Mouse (Mus musculus): ENCODE measurements around the gene Exoc6b. TPM values are rescaled to one million over a fixed set of nuclear protein-coding genes. Genes with fewer than 3 reads are reported as not detected.

Exoc6b gene
- polyA plus RNA-seq, 1 experiment from 2014 or later = 22.1 TPM

DNA sequence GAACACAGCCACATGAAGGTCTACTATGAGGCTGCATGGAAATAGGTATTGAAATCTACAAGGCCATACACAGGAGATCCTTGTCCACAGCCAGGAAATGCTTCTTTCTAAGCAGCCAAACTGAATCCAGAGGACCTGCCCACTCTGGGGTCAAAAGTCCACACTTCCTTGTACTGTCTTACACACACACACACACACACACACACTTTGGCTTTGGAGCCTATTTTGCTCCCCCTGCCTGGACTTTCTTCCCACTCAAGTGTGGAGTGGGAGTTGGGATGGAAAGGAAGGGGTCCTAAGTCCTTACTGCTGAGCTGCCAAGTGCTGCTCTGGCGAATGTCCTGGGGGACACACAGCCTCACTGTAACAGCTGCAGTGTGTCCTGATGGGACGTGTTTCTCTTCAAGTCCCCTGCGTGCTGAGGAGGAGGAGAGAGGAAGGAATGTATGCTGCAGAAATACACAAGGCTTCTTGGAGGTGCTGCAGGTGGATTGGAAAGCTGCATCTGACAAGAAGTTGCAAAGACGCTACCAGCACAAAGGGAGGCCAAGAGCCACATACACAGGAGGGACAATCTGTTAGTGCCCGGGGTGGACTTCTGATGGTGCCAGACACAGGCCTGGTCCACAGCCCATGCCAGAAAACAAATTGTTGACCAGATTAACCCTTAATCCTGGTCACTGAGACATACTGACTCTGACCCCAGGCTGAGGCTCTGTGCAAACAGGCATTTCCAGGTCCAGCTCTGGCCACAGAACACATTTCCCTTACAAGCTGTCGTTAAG is 478.2 kb downstream of the Exoc6b start:
- no peak overlapping the region for H3K4me2 ChIP-seq
- H3K27ac ChIP-seq (ENCODE audit: poor library complexity, severe bottlenecking) = no peak overlapping the region
- peaks cover 57% of the 10 kb centered on the region for H3K4me1 ChIP-seq (replicated peaks)
- no peak for ATAC-seq (ENCODE audit: insufficient number of reproducible peaks, low FRiP score)
- 55% methylated on average over 6 of the region's 6 CpGs for WGBS
- no peak overlapping the region for H3K4me3 ChIP-seq
- peaks cover 52% of the 10 kb centered on the region for H3K27me3 ChIP-seq (replicated peaks)
- no peaks in the 10 kb centered on the region for H3K36me3 ChIP-seq
- H3K9ac ChIP-seq = no peak overlapping the region
- no peaks in the 10 kb centered on the region for H3K9me3 ChIP-seq (replicated peaks)

DNA sequence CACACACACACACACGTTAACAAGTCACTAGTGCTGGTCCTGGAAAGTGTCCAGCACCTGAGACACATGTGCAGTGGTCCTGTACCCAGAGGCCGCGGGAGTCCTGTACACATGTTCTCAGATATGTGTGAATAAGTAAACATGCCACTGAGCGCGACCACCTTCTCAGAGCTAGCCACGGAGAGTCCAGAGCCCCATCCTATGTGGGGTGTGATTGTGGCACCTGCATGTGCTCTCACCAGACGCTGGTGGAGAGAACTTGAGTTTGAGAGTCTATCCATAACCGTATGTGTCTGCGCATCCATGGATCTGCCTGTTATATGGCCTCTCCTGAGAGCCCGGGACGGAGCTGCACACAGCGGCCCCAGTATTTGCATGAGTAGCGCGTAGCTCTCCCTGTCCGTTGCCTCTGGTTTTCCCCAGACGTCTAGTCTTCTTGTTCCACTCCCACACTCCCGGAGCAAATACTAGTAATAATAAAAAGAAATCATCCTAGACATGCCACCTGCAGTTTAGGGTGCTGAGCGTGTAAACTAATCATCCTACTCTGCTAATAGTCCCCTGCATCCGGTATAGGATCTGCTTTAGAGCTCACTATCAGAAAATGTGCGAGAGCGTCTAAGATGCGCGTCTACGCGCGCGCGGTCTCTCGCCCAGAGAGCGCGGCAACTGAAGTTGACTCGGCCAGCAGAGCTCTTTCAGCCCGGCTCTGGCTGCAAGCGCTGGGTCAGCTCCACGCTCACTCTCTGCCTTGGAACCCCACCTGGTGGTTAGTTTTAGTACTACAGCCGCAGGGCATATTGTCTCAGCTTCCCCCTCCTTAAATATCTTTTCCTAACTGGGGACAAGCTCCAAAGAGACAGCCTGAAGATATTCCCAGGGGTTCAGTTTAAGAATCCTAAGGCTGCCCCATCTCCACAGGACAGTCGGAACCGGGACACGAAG is 479.3 kb downstream of the Exoc6b start:
- Histone ChIP-seq H3K9ac (0 out of 2 replicates have a peak overlapping the region, but pooled peaks have one; percentile 23), H3K9me3 (replicated peaks) (no peaks in the 10 kb centered on the region), H3K27me3 (replicated peaks) (peaks cover 64% of the 10 kb centered on the region), H3K27ac (ENCODE audit: poor library complexity, severe bottlenecking) (no peak overlapping the region), H3K4me3 (peak overlapping the region; percentile 58; the same call in 1 of the 2 replicates), H3K4me1 (replicated peaks) (peaks cover 64% of the 10 kb centered on the region), H3K4me2 (peak overlapping the region; percentile 93), H3K36me3 (no peaks in the 10 kb centered on the region)
- 4% methylated on average over 39 of the region's 39 CpGs for WGBS
- 0 out of 2 replicates have a peak, but pooled peaks have one; percentile 49 for ATAC-seq (ENCODE audit: insufficient number of reproducible peaks, low FRiP score)

DNA sequence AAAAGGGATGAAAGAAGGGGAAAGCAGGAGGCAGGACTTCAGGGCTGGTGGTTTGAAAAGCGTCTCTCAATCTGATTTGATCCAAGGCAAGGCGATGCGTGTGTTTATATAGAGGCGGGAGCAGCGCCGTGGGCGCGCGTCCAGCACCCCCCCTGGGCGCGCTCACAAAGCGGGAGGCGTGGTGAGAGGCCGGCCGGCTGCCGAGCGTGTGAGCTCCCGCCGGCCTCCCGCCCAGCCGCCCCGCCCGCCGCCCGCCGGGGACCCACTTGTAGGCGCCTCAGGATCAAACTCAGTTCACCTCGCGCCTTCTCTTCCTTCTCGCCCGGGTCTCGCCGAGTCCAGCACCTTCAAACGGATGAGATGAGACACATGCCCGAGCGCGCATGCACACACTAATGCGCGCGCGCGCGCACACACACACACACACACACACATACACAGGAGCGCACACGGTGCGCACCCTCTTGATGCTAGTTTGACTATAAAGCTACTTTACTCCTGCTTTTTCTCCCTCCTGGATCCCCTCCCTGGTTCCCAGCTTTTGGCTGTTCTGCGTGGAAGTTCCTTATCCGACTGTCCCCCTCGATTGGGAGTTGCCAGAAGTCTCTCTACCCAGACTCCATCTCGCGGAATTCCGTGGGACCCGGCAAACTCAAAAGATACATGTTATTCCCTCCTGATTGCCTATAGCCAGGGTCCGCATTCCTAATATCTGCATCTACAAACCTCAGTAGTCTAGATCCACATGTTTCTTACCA is 480.2 kb downstream of the Exoc6b start:
- WGBS = 1% methylated on average over 48 of the region's 54 CpGs
- H3K9ac ChIP-seq = peak overlapping the region; percentile 60; the same call in 1 of the 2 replicates

DNA sequence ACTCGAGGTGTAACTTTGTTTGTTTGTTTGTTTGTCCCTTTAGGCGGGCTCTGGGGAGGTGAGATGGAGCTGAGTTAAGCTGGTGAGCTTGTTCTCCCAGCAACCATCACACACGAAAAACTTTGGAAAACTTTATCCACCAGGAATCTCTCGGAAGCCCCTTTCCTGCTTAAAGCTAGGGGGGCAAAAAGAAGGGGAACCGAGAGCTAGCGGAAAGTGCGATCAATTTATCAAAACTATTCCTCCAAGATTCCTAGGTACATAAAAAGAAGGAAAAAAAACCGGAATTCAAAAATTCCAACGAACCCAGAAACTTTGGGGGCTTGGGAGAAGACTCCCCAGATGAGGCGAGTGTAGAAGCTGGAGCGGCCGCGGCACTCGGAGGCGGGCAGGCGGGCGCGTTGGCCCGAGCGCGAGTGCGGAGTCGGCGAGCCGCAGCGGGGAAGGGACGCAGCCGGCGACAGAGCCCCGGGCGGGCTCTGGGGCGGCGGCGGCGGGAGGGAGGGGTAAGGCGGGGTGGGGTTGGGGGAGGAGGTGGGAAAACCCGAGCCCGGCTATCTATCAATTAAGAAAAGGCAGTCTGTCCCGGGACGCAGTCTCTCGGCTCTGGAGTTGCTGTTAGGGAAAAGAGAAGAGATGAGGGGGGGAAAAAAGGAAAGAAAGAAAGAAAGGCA is 481.0 kb downstream of the Exoc6b start:
- Histone ChIP-seq H3K27me3 (replicated peaks) (peaks cover 80% of the 10 kb centered on the region), H3K9me3 (replicated peaks) (no peaks in the 10 kb centered on the region), H3K4me1 (replicated peaks) (peaks cover 68% of the 10 kb centered on the region), H3K36me3 (no peaks in the 10 kb centered on the region), H3K4me3 (peak overlapping the region; percentile 58), H3K4me2 (peak overlapping the region; percentile 93), H3K27ac (ENCODE audit: poor library complexity, severe bottlenecking) (no peak overlapping the region), H3K9ac (peak overlapping the region; percentile 60)
- no peak for ATAC-seq (ENCODE audit: insufficient number of reproducible peaks, low FRiP score)
- WGBS = under 1% methylated on average over 41 of the region's 41 CpGs

More for the DNA sequence above, 480.2 kb downstream of the Exoc6b start:
- Histone ChIP-seq H3K4me3 (peak overlapping the region; percentile 58), H3K4me1 (replicated peaks) (peaks cover 65% of the 10 kb centered on the region), H3K4me2 (peak overlapping the region; percentile 93), H3K9me3 (replicated peaks) (no peaks in the 10 kb centered on the region), H3K27me3 (replicated peaks) (peaks cover 73% of the 10 kb centered on the region), H3K36me3 (no peaks in the 10 kb centered on the region), H3K27ac (ENCODE audit: poor library complexity, severe bottlenecking) (no peak overlapping the region)
- no peak for ATAC-seq (ENCODE audit: insufficient number of reproducible peaks, low FRiP score)

DNA sequence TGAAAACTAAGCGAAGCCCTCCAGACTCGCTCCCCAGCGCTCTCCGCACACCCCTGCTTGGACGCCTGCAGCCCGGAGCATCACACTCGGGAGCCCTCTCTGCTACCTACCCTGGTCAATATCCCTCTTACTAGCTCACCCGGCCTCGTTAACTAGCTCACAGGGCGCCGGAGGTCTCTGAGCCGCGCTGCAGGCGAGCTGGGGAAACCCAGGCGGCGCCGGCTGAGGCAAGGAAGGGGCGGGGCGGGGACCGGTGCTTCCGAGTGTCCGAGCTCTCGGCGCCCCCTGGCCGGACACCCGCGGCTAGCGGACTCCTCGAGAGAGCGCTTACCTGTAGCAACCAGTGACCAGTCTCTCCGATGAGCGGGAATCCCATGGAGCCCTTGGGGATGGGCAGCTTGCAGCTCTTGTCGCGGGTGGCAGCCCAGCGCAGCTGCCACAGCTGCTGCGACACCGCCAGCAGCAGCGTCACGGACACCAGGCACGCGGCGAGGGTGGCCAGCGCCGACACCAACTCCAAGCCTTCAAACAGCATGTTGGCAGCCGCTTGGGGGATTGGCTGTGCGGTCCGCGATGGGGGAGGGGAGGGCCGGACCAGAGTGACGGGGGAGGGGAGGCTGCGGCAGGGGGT is 481.7 kb downstream of the Exoc6b start:
- peaks cover 68% of the 10 kb centered on the region for H3K4me1 ChIP-seq (replicated peaks)
- ATAC-seq (ENCODE audit: insufficient number of reproducible peaks, low FRiP score) = no peak
- H3K9me3 ChIP-seq (replicated peaks) = no peaks in the 10 kb centered on the region
- H3K36me3 ChIP-seq = no peaks in the 10 kb centered on the region
- H3K27ac ChIP-seq (ENCODE audit: poor library complexity, severe bottlenecking) = no peak overlapping the region
- peak overlapping the region; percentile 93 for H3K4me2 ChIP-seq
- H3K27me3 ChIP-seq (replicated peaks) = peaks cover 88% of the 10 kb centered on the region
- under 1% methylated on average over 51 of the region's 51 CpGs for WGBS
- H3K9ac ChIP-seq = peak overlapping the region; percentile 60
- H3K4me3 ChIP-seq = peak overlapping the region; percentile 58

DNA sequence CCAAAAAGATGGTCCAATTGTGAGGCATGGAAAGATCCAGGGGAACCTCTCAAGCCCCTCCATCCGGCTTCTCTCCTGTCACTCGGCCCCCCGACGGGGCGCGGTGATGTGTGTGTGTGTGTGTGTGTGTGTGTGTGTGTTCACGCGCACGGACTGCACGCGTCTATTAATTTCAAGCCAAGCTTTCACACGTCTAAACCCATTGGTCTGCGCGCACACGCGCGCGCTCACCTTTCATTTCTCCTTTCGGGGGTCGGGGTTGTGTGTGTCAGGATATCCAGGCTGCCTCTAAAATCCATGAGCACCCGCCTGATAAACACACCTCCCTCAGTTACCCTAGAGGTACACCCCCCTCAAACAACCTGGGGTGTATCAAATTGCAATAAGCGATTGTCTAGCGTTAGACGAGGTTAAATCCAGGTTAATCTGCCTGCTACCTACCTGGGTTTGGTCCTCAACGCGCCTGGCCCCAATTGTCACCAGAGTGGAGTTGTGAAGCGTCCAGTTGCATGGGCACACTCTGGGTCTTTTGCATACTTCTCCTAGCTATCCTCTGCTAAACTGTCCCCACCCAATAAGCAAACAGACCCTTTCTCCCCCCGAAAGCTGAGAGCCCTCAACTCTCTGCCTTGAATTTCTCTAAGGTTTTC is 482.6 kb downstream of the Exoc6b start:
- no peak overlapping the region for H3K27ac ChIP-seq (ENCODE audit: poor library complexity, severe bottlenecking)
- H3K4me3 ChIP-seq = peak overlapping the region; percentile 58
- H3K9ac ChIP-seq = no peak overlapping the region
- H3K9me3 ChIP-seq (replicated peaks) = no peaks in the 10 kb centered on the region
- ATAC-seq (ENCODE audit: insufficient number of reproducible peaks, low FRiP score) = no peak
- H3K27me3 ChIP-seq (replicated peaks) = peaks cover 95% of the 10 kb centered on the region
- peaks cover 75% of the 10 kb centered on the region for H3K4me1 ChIP-seq (replicated peaks)
- no peaks in the 10 kb centered on the region for H3K36me3 ChIP-seq
- peak overlapping the region; percentile 93 for H3K4me2 ChIP-seq
- WGBS = 3% methylated on average over 28 of the region's 28 CpGs

DNA sequence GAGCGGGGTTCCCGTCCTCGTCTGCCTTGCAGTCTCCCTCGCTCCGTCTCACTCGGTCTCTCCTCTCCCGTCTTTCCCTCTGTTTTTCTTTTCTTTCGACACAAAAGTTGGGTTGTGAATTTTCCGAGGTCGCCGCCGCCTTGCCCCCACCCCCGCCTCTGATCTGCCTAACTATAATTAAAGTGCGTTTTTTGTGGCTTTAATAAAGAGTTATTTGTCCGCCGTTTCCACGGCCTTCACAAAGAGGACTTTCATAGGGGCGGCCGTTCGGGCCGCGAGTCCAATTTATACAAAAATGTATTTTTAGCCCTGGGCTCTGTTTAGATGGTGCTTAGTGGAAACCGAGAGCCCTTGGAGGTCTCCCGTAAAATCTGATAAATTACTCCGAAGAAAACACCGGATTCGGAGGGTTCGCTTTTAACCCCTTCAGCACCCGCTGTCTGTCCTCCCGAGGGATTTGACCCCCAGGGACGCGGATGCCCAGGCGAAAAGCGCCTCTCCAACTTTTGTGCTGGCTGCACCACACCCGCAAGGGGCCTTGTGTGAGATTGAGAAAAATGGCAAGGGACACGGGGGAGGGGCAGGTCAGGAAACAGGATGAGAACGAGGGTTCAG is 483.5 kb downstream of the Exoc6b start:
- Histone ChIP-seq H3K27me3 (replicated peaks) (peaks cover 95% of the 10 kb centered on the region), H3K27ac (ENCODE audit: poor library complexity, severe bottlenecking) (no peak overlapping the region; the same call in 1 of the 2 replicates)

DNA sequence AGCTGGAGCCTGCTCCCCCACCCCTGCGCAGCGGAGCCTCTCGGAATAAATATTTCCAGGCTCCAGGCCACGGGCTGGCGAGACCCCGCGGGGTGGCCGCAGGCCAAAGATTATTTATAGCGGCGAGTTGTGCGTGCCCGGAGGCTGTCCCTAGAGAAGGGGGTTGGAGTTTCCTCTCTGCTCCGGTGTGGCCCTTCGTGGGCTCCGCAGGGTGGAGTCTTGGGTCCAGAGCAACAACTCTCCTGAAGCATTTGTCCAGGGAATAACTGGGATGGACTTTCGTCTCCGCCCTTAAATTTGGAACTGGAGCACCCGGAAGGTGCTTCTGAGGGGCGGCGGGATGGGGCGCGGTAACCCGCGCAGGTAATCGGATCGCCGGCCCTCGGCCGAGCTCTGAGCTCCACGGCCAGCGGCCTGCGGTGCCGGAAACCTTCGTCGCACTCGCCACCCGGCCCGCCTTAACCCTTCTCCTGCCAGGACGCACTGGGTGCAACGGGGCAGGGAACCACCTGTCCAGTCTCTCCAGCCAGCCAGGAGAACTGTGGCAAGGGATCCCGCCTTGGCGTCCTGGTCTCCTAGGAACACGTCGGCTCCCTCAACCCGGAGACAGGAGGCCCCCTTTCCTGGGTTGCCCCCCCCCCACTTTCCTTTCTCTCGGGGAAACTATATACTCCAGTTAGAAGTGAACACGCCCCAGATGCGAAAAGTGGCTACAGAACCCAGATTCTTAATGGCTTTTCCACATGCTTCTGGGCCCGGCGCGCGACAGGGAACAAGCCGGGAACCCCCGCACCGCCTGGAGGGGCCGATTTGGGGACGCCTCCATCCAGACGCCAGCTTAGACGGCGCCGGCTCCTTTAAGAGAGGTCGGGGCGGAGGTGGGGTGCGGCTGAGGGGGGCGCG is 484.3 kb downstream of the Exoc6b start:
- Histone ChIP-seq H3K4me1 (replicated peaks) (peaks cover 76% of the 10 kb centered on the region), H3K9ac (peak overlapping the region; percentile 58), H3K9me3 (replicated peaks) (no peaks in the 10 kb centered on the region), H3K4me2 (peak overlapping the region; percentile 93), H3K27me3 (replicated peaks) (peaks cover 97% of the 10 kb centered on the region), H3K4me3 (peak overlapping the region; percentile 58), H3K27ac (ENCODE audit: poor library complexity, severe bottlenecking) (no peak overlapping the region; the same call in 1 of the 2 replicates), H3K36me3 (no peaks in the 10 kb centered on the region)
- under 1% methylated on average over 66 of the region's 66 CpGs for WGBS
- no peak for ATAC-seq (ENCODE audit: insufficient number of reproducible peaks, low FRiP score)

More for the DNA sequence above, 483.5 kb downstream of the Exoc6b start:
- Histone ChIP-seq H3K9me3 (replicated peaks) (no peaks in the 10 kb centered on the region), H3K4me2 (peak overlapping the region; percentile 93), H3K4me3 (peak overlapping the region; percentile 58), H3K9ac (peak overlapping the region; percentile 58), H3K4me1 (replicated peaks) (peaks cover 78% of the 10 kb centered on the region), H3K36me3 (no peaks in the 10 kb centered on the region)
- ATAC-seq (ENCODE audit: insufficient number of reproducible peaks, low FRiP score) = no peak
- whole genome bisulfite sequencing = under 1% methylated on average over 37 of the region's 37 CpGs

Measured in heart, embryonic 12.5 days (tissue).